Mouse (Mus musculus) layer of hippocampus, adult 2 months (tissue): Measurements from ENCODE around the gene Duoxa1. TPM values are rescaled to one million over a fixed set of nuclear protein-coding genes. Genes with fewer than 3 reads are reported as not detected.
A peak's percentile ranks its signal among the peaks of the same experiment; 100 is the strongest.
"Not testable (repeated sequence)": the region's sequence is repeated elsewhere in the genome, so short reads cannot be mapped to it uniquely, and the experiment has no call there.

Experiments used
- DNase-seq, 2 experiments: peaks; one replicate each; pipeline ENCODE4 v3.0.0; 2022; ENCODE audit warnings: low spot score in 2 of 2
- H3K27ac ChIP-seq: fragments of 200-600 bp; 2 replicates; pipeline ENCODE4 v1.8.1; 2022
- H3K4me3 ChIP-seq: fragments of 200-600 bp; 2 replicates; pipeline ENCODE4 v1.8.1; 2022; ENCODE audit warnings: mild to moderate bottlenecking
- CTCF ChIP-seq: fragments of 200-600 bp; conservative IDR thresholded peaks from 2 replicates; pipeline ENCODE4 v1.8.1; 2022; ENCODE audit warnings: antibody characterized with exemption, mild to moderate bottlenecking, moderate library complexity
- total RNA-seq, 2 experiments: library from RNA; stranded (reverse); gene quantifications; 2 replicates each; pipeline ENCODE4 v1.2.3; 2021

The Duoxa1 gene
- total RNA-seq, 2 experiments from 2014 or later = not detected

DNA sequence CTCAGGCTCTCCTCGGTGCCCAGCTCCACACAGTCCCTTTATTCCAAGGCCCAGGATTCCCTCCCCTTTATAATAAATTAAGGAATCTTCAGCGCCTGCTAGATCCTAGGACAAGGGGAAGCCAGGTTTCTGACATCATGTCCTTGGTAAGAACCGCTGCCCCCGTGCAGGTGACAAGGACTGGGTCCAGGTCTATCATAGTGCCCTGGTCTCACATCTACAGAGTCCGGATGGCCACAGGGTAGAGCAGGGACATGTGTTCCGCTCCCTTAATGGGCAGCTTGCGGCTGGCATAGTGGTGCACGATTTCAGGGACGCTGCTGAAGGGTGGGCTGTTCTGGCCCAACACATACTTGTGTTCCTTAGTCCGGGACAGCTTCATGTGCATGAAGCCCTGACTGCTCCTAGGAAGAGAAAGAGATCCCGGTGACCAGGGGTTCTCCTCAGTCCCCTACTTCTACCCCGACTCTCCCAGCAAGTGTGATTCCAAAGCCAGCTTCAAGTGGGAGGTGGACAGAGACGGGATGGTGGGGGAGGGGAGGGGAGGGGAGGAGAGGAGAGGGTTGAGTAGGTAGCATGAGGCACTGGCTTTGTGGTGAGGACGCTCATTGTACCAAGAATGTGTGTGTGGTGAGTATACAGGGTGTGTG is 35.7 kb upstream of the Duoxa1 start:
- peak overlapping the region; percentile 67 for H3K4me3 ChIP-seq
- H3K27ac ChIP-seq = peak overlapping the region; percentile 100
- TF ChIP-seq CTCF = no peak
- DNase-seq = no peak

- peak; percentile 87 for TF ChIP-seq CTCF
- Histone ChIP-seq H3K4me3 (peak overlapping the region; percentile 67), H3K27ac (peak overlapping the region; percentile 100)
- peak; percentile 87 to 90 for DNase-seq
Measured at GRCm38 (mm10) chr2:122348531-122349131, 35.1 kb upstream of the Duoxa1 start.

GRCm38 (mm10) chr2:122347257-122347656 is 33.7 kb upstream of the Duoxa1 start:
- no peak for TF ChIP-seq CTCF
- Histone ChIP-seq H3K27ac (no peak overlapping the region), H3K4me3 (no peak overlapping the region)
- DNase-seq = no peak

GRCm38 (mm10) chr2:122346164-122346563 is 32.6 kb upstream of the Duoxa1 start:
- not testable (repeated sequence) for DNase-seq, H3K4me3 ChIP-seq, H3K27ac ChIP-seq

DNA sequence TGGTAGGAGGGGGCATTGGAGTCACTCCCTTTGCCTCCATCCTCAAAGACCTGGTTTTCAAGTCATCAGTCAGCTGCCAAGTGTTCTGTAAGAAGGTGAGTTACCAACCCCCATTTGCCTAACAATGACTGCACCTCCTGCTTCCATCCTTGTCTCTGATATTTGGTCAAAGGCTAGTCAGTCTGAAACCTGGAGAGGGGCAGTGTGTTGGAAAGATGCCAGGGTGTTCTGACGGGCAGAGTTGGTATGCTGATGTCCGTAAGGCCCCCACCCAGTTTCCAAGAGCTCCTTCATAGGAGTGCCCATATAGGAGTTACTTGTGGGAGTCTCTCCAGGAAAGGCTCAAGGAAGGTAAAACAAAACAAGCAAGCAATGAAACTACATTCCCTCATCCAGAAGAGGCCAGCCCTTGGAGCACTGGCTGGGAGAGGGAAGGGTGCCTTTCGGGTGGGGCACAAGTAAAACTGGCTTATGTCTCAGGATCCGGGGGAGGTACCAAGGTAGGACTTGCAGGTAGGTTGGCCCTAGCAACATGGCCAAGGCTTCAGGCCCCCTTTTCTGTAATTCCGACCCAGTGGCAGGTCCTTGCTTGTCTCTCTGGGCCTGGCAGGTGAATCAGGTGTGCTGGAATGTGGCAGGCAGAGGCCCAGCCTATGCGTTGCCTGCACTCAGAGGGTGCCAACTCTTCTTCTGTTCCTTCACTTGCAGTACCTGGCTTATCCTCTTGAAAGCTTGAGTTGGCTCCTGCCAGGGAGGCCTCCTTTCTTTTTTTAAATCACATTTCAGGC is 31.8 kb upstream of the Duoxa1 start:
- peak; percentile 27; the same call in 1 of the 2 replicates for TF ChIP-seq CTCF
- Histone ChIP-seq H3K4me3 (no peak overlapping the region), H3K27ac (no peak overlapping the region)
- no peak for DNase-seq

DNA sequence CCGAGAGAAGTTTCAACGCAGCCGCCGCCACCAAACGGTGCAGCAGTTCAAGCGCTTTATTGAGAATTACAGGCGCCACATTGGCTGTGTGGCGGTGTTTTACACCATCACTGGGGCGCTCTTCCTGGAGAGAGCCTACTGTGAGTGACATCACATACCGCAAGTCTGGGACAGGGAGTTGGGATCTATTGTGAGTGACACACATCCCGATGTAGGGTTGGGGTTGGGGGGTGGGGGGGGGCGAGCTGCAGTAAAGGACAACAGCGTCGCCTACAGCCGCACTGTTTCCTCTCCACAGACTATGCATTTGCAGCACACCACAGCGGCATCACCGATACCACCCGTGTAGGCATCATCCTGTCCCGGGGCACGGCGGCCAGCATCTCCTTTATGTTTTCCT is 23.8 kb upstream of the Duoxa1 start:
- no peak overlapping the region for H3K4me3 ChIP-seq
- DNase-seq = no peak
- no peak for TF ChIP-seq CTCF
- H3K27ac ChIP-seq = no peak overlapping the region

DNA sequence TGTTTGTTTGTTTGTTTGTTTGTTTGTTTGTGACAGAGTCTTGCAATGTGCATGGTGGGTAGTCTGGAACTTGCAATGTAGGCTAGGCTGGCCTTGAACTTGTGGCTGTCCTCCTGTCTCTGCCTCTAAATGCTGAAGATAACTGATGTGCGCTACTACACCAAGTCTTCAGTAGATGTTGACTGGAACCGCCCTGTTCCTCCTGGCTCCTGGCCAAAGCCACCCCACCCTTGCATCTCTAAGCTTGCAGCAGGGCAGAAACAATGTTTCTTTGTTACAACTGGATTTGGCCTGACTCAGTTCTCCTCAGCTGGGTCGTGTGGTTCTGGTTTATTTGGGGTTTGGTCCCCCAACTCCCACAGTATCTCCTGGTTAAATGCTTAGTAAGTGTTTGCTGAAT is 20.6 kb upstream of the Duoxa1 start:
- no peak overlapping the region for H3K4me3 ChIP-seq
- TF ChIP-seq CTCF = no peak
- no peak for DNase-seq
- no peak overlapping the region for H3K27ac ChIP-seq

DNA sequence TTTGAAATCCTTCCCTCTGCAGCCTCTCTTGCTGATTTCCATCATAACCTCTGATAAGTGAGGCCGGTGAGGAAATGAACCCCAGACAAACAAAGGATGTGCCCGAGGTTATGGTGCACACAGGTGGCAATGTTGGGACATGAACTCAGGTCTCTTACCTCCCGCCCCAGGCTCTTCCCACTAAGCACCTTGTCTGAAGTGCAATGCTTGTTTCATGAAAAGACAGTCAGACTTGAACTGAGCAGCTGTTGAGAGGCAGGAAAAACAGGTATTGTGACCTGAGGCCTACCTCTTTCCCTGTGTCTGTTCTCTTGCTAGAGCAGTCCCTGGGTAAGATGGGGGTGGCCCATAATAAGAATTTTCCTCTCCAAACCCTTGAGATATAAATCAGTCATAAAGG is 18.7 kb upstream of the Duoxa1 start:
- no peak for TF ChIP-seq CTCF
- no peak overlapping the region for H3K4me3 ChIP-seq
- DNase-seq = no peak
- H3K27ac ChIP-seq = no peak overlapping the region

- DNase-seq, H3K27ac ChIP-seq, H3K4me3 ChIP-seq: not testable (repeated sequence)
Measured at GRCm38 (mm10) chr2:122330317-122330716, 16.8 kb upstream of the Duoxa1 start.

- TF ChIP-seq CTCF = no peak
- Histone ChIP-seq H3K27ac (no peak overlapping the region), H3K4me3 (no peak overlapping the region)
- DNase-seq = no peak
Measured at GRCm38 (mm10) chr2:122327986-122328385, 14.5 kb upstream of the Duoxa1 start.

- H3K27ac ChIP-seq = no peak overlapping the region
- no peak overlapping the region for H3K4me3 ChIP-seq
- no peak for DNase-seq
- no peak for TF ChIP-seq CTCF
Measured at GRCm38 (mm10) chr2:122325361-122325760, 11.8 kb upstream of the Duoxa1 start.

- H3K4me3 ChIP-seq = no peak overlapping the region
- no peak overlapping the region for H3K27ac ChIP-seq
- no peak for DNase-seq
- no peak for TF ChIP-seq CTCF
Measured at GRCm38 (mm10) chr2:122324586-122324985, 11.1 kb upstream of the Duoxa1 start.

DNA sequence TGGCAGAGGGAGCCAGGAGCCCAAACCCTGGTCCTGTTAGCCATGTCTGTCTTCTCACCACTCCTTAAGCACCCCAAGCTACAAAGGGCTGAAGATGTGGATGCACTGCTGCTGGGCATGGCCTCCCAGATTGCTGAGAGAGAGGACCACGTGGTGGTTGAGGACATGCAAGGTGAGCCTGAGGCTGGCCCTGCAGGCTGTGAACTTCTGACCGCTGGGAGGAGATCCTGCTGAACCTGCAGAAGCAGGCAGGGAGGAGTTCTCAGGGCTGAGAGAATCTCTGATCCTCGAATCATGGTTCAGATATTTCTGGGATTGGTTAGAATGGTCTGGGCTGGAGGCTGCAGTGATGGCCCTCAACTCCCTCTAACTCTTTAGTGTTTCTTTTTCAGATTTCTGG is 10.4 kb upstream of the Duoxa1 start:
- no peak overlapping the region for H3K27ac ChIP-seq
- no peak for TF ChIP-seq CTCF
- DNase-seq = no peak
- no peak overlapping the region for H3K4me3 ChIP-seq
